Mouse (Mus musculus) midbrain, postnatal 0 days (tissue): ENCODE results near the gene Calm1. TPM values are rescaled to one million over a fixed set of nuclear protein-coding genes. Genes with fewer than 3 reads are reported as not detected.

ENCODE experiments used
- ATAC-seq: fragments of 200-750 bp; cut with Nextera tagmentation; 2 replicates; pipeline ENCODE4 v1.8.0; 2017; ENCODE audit warnings: moderate number of reproducible peaks, mild to moderate bottlenecking, moderate TSS enrichment, moderate library complexity; ENCODE audit not compliant: low FRiP score
- DNase-seq: peaks from one replicate; pipeline ENCODE4 v3.0.0-alpha.2; 2015; ENCODE audit warnings: low spot score
- H3K27ac ChIP-seq: fragments of 300-500 bp; sonication (generic); 2 replicates; pipeline ENCODE4 v1.5.1; 2014; ENCODE audit warnings: low read depth, mild to moderate bottlenecking, low read length, mixed read lengths
- H3K27me3 ChIP-seq: fragments of 300-500 bp; sonication (generic); 2 replicates; pipeline ENCODE4 v1.6.1; 2014; ENCODE audit warnings: low read length, control low read depth, mixed read lengths; ENCODE audit not compliant: insufficient read depth
- H3K36me3 ChIP-seq: fragments of 300-500 bp; sonication (generic); 2 replicates; pipeline ENCODE4 v1.6.1; 2014; ENCODE audit warnings: low read length, control low read depth, mixed read lengths; ENCODE audit not compliant: insufficient read depth
- H3K4me1 ChIP-seq: fragments of 300-500 bp; sonication (generic); 2 replicates; pipeline ENCODE4 v1.6.1; 2014; ENCODE audit warnings: mild to moderate bottlenecking, control low read depth, antibody characterized with exemption, low read length, mixed read lengths; ENCODE audit not compliant: insufficient read depth
- H3K4me2 ChIP-seq: fragments of 300-500 bp; sonication (generic); 2 replicates; pipeline ENCODE4 v1.6.1; 2014; ENCODE audit warnings: low read depth, mild to moderate bottlenecking, low read length, mixed read lengths; ENCODE audit not compliant: poor library complexity, severe bottlenecking
- H3K4me3 ChIP-seq: fragments of 300-500 bp; sonication (generic); 2 replicates; pipeline ENCODE4 v1.5.1; 2014; ENCODE audit warnings: low read depth, mild to moderate bottlenecking, low read length, moderate library complexity
- H3K9ac ChIP-seq: fragments of 300-500 bp; sonication (generic); replicated peaks from 2 replicates; pipeline ENCODE4 v1.6.1; 2014; ENCODE audit warnings: mild to moderate bottlenecking, low read length, moderate library complexity, mixed read lengths; ENCODE audit not compliant: poor library complexity, severe bottlenecking
- H3K9me3 ChIP-seq: fragments of 300-500 bp; sonication (generic); 2 replicates; pipeline ENCODE4 v1.6.1; 2016; ENCODE audit warnings: low read length, control low read depth
- CTCF ChIP-seq: IDR thresholded peaks from 2 replicates; pipeline ENCODE4 v1.5.1; 2016; ENCODE audit warnings: antibody characterized with exemption, mild to moderate bottlenecking
- WGBS: fragments of 180-500 bp; shearing (Covaris S2); extraction: QIAGEN DNeasy Blood & Tissue Kit; methylation state at CpG from one replicate; pipeline ENCODE4 v1.1.7; 2014; 5-methylcytosine and 5-hydroxymethylcytosine counted together
- polyA plus RNA-seq: library from polyadenylated mRNA; unstranded; fragments of >200 nt; fragmentation: Nextera tagmentation; extraction: Ambion mirVana; gene quantifications from 2 replicates; pipeline ENCODE4 v1.2.1, GENCODE M21; 2015
- total RNA-seq: library from RNA; depleted of rRNA; stranded (reverse); fragments of >200 nt; gene quantifications from 2 replicates; pipeline ENCODE4 v1.2.3, GENCODE M21; 2014; rRNA removed

Gene Calm1
- total and polyA plus RNA-seq, 2 experiments from 2014 or later = 1,086 to 4,581 TPM

DNA sequence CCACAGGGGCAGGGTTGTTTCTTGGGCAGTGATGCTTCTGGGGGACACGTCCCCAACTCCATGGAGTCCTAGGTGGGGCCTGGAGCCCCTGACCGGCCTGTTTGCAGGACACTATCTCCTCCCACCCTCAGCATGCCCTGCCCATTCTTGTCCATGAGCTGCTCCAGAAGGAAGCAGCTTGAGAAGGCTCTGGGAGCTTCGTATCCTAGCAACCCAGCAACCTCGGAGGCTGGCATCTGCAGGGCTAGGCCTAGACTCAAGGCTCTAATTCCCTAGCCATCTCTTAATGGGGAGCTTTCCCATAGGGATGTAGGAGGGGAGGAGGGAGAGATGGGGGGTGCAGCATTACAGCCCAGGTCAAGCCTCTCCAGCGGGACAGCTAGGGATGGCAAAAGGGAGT lies 45.3 kb downstream of the Calm1 start:
- no peak overlapping the region for H3K4me2 ChIP-seq
- peak overlapping the region; percentile 69 for H3K27ac ChIP-seq
- ATAC-seq = peak; percentile 68
- peaks cover 10% of the 10 kb centered on the region for H3K4me1 ChIP-seq
- H3K27me3 ChIP-seq = no peaks in the 10 kb centered on the region
- H3K36me3 ChIP-seq = no peaks in the 10 kb centered on the region
- H3K9ac ChIP-seq = no peak overlapping the region
- WGBS = 16% methylated on average over 5 of the region's 5 CpGs
- peak; percentile 70 for DNase-seq
- no peaks in the 10 kb centered on the region for H3K9me3 ChIP-seq
- no peak overlapping the region for H3K4me3 ChIP-seq
- no peak for TF ChIP-seq CTCF

DNA sequence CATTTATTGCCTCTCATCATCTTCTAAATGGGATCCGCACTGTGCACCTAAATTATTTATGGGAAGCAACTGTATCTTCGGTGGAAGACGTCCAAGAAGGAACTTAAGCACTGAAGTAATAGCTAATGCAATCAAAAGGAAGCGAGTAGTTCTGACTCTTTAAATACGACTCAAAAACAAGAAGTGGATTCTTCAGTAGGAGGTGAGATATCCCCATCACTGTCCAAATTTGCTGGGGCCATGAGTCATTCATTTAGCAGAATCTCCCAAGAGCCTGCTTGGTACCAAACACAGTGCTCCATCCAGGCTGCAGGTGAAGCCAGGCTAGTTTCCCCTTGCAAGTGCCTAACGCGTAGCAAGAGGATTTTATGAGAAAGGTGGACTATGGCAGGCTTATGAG lies 49.9 kb downstream of the Calm1 start:
- Histone ChIP-seq H3K27me3 (no peaks in the 10 kb centered on the region), H3K36me3 (no peaks in the 10 kb centered on the region), H3K4me2 (no peak overlapping the region), H3K27ac (no peak overlapping the region), H3K4me1 (peaks cover 8% of the 10 kb centered on the region), H3K9me3 (no peaks in the 10 kb centered on the region), H3K9ac (no peak overlapping the region), H3K4me3 (no peak overlapping the region)
- no peak for ATAC-seq
- no peak for TF ChIP-seq CTCF
- 84% methylated on average over 7 of the region's 7 CpGs for WGBS
- DNase-seq = no peak

DNA sequence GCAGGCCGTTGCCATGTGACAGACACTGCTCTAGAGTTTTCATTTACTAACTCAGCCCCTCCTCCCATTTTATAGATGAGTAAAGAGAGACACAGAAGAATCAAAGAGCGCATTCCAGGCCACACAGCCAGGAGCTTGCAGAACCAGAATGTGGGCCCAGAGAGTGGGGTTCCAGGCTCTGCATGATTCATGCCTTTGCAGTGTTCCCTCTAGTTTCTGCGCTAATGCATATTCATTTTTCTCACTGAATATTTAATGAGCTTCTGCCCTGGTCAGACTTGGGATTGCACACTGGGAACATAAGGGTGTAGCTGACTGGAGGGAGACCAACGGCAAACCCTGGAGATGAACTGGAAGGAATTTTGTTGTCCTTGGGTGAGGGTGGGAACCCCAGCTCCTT lies 55.2 kb downstream of the Calm1 start:
- no peak overlapping the region for H3K27ac ChIP-seq
- no peak overlapping the region for H3K4me3 ChIP-seq
- no peak overlapping the region for H3K9ac ChIP-seq
- ATAC-seq = no peak
- H3K4me1 ChIP-seq = no peaks in the 10 kb centered on the region
- no peak overlapping the region for H3K4me2 ChIP-seq
- H3K36me3 ChIP-seq = no peaks in the 10 kb centered on the region
- WGBS = 77% methylated on average over 4 of the region's 4 CpGs
- H3K27me3 ChIP-seq = no peaks in the 10 kb centered on the region
- H3K9me3 ChIP-seq = no peaks in the 10 kb centered on the region
- TF ChIP-seq CTCF = no peak
- no peak for DNase-seq

DNA sequence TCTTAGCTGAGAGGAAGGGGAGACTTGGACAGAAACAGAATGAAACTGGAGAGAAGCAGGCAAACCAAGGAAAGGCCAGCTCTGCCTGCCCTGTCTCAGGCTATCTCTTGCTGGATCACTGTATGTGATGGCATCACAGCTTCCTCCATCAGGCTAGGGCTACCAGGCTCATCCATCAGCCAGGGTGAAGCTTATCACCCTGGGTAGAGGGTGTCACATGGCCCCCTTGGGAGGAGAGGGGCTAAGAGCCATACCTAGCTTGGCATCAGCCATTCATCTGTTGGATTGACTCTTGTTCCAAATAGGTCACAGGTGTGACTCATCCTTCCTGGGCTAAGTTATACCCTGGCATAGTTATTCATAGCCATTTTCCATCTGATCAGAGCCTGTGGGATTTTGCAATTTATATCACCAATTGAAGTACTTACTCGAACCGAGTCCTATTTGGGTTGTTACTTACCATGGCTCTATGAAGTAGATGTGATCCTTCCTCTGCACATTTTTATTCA lies 56.3 kb downstream of the Calm1 start:
- Histone ChIP-seq H3K9ac (no peak overlapping the region), H3K4me1 (no peaks in the 10 kb centered on the region), H3K4me2 (no peak overlapping the region), H3K27me3 (no peaks in the 10 kb centered on the region), H3K9me3 (no peaks in the 10 kb centered on the region), H3K27ac (no peak overlapping the region), H3K36me3 (no peaks in the 10 kb centered on the region), H3K4me3 (no peak overlapping the region)
- WGBS = 94% methylated on average over 2 of the region's 2 CpGs
- ATAC-seq (no peak), DNase-seq (no peak)
- no peak for TF ChIP-seq CTCF

DNA sequence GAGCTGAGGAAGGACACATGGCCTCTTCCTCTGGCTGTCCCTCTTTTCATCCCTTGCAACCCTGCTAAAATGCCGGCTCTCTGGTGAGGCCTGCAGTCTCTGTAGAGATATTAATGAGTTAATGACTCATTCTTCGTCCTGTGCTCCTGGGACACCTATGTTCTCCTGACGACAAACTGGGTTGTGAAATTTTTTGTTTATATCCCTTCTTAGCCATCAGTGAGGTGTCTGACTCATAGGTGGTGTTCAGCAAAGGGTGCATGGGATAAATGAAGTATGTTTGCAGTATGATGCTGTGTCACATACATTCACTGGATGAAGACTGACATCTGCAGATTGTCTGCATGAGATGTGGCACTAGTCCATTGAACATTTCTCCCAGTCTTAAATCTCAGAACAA lies 58.5 kb downstream of the Calm1 start:
- H3K4me1 ChIP-seq = no peaks in the 10 kb centered on the region
- H3K27me3 ChIP-seq = no peaks in the 10 kb centered on the region
- no peaks in the 10 kb centered on the region for H3K36me3 ChIP-seq
- no peak overlapping the region for H3K4me2 ChIP-seq
- ATAC-seq (no peak), DNase-seq (no peak)
- H3K9me3 ChIP-seq = no peaks in the 10 kb centered on the region
- TF ChIP-seq CTCF = no peak
- whole genome bisulfite sequencing = 82% methylated on average over 3 of the region's 3 CpGs
- no peak overlapping the region for H3K27ac ChIP-seq
- no peak overlapping the region for H3K4me3 ChIP-seq
- no peak overlapping the region for H3K9ac ChIP-seq

Other genes starting within 250 kb of the Calm1 start
- gene Kcnk13, start 234.9 kb upstream of the Calm1 start, total RNA-seq = 1.5 and 1.9 TPM in 2 replicates
- gene Kcnk13, start 234.9 kb upstream of the Calm1 start, polyA plus RNA-seq = 1.3 and 1.4 TPM in 2 replicates
- 95.3 and 124 TPM in 2 replicates for gene Psmc1, start 89.3 kb upstream of the Calm1 start, total RNA-seq
- gene Psmc1, start 89.3 kb upstream of the Calm1 start, polyA plus RNA-seq = 289 and 306 TPM in 2 replicates
- 13.9 and 23.4 TPM in 2 replicates for gene Nrde2, start 39.8 kb upstream of the Calm1 start, total RNA-seq
- 12.9 and 13.1 TPM in 2 replicates for gene Nrde2, start 39.8 kb upstream of the Calm1 start, polyA plus RNA-seq